Mouse (Mus musculus): ENCODE data around the gene Hoxb13.

The Hoxb13 gene

GRCm38 (mm10) chr11:96193521-96194400 lies at the start of gene Hoxb13:
TSS of gene Hoxb13 (plus strand) at chr11:96194316.
- DNase-seq (ENCODE audit: low read depth): no peak

GRCm38 (mm10) chr11:96145622-96146270 lies 48.4 kb upstream of the Hoxb13 start:
- DNase-seq (ENCODE audit: low read depth): no peak

GRCm38 (mm10) chr11:96147471-96147870 lies 46.6 kb upstream of the Hoxb13 start:
- DNase-seq (ENCODE audit: low read depth): no peak

- no peak for DNase-seq (ENCODE audit: low read depth)
These were observed 29.3 kb upstream of the Hoxb13 start for GRCm38 (mm10) chr11:96164769-96165168.

GRCm38 (mm10) chr11:96168125-96168524 lies 26.0 kb upstream of the Hoxb13 start:
- no peak for DNase-seq (ENCODE audit: low read depth)

GRCm38 (mm10) chr11:96169016-96169415 lies 25.1 kb upstream of the Hoxb13 start:
- DNase-seq (ENCODE audit: low read depth): no peak

- DNase-seq (ENCODE audit: low read depth): no peak
These were observed 23.3 kb upstream of the Hoxb13 start for GRCm38 (mm10) chr11:96170711-96171379.

- DNase-seq (ENCODE audit: low read depth): no peak
These were observed 22.5 kb upstream of the Hoxb13 start for GRCm38 (mm10) chr11:96171601-96172000.

- no peak for DNase-seq (ENCODE audit: low read depth)
These were observed 21.4 kb upstream of the Hoxb13 start for GRCm38 (mm10) chr11:96172511-96173287.

- DNase-seq (ENCODE audit: low read depth): no peak
These were observed 20.8 kb upstream of the Hoxb13 start for GRCm38 (mm10) chr11:96173288-96173840.

GRCm38 (mm10) chr11:96174881-96175280 lies 19.2 kb upstream of the Hoxb13 start:
- no peak for DNase-seq (ENCODE audit: low read depth)

GRCm38 (mm10) chr11:96175511-96175910 lies 18.6 kb upstream of the Hoxb13 start:
- no peak for DNase-seq (ENCODE audit: low read depth)

GRCm38 (mm10) chr11:96175951-96176530 lies 18.1 kb upstream of the Hoxb13 start:
- DNase-seq (ENCODE audit: low read depth): no peak

- peak; percentile 3 for DNase-seq (ENCODE audit: low read depth)
These were observed 17.3 kb upstream of the Hoxb13 start for GRCm38 (mm10) chr11:96176841-96177240.

GRCm38 (mm10) chr11:96177546-96178174 lies 16.5 kb upstream of the Hoxb13 start:
- no peak for DNase-seq (ENCODE audit: low read depth)

GRCm38 (mm10) chr11:96178356-96178755 lies 15.8 kb upstream of the Hoxb13 start:
- no peak for DNase-seq (ENCODE audit: low read depth)

- DNase-seq (ENCODE audit: low read depth): no peak
These were observed 15.1 kb upstream of the Hoxb13 start for GRCm38 (mm10) chr11:96178911-96179503.

- no peak for DNase-seq (ENCODE audit: low read depth)
These were observed 13.1 kb upstream of the Hoxb13 start for GRCm38 (mm10) chr11:96181061-96181460.

- no peak for DNase-seq (ENCODE audit: low read depth)
These were observed 9.9 kb upstream of the Hoxb13 start for GRCm38 (mm10) chr11:96184233-96184632.

GRCm38 (mm10) chr11:96187321-96187720 lies 6.8 kb upstream of the Hoxb13 start:
- DNase-seq (ENCODE audit: low read depth): no peak

Measured in fibroblast of lung, adult 2 months (primary cell).